Mouse (Mus musculus) heart, adult 2 months (tissue): ENCODE measurements around the gene Prkag3.

Experiments
- CTCF ChIP-seq: fragments of 200-600 bp; IDR thresholded peaks from 2 replicates; pipeline ENCODE4 v1.8.1; 2022; ENCODE audit warnings: antibody characterized with exemption, mild to moderate bottlenecking, moderate library complexity
- EP300 ChIP-seq: fragments of 200-500 bp; IDR thresholded peaks from 2 replicates; pipeline ENCODE4 v1.6.1; 2011; ENCODE audit warnings: low read depth, low read length, control low read depth; ENCODE audit not compliant: insufficient read depth
- POLR2A ChIP-seq: fragments of 200-500 bp; IDR thresholded peaks from 2 replicates; pipeline ENCODE4 v1.6.1; 2011; ENCODE audit warnings: mild to moderate bottlenecking, low read depth, low read length, control low read depth; ENCODE audit not compliant: insufficient read depth

GRCm38 (mm10) chr1:74721657-74722056 is 27.4 kb downstream of the Prkag3 start:
- TF ChIP-seq CTCF: no peak
- TF ChIP-seq EP300: no peak
- TF ChIP-seq POLR2A: no peak
